Mouse (Mus musculus) testis, postnatal 10 days (tissue): ENCODE measurements around the gene Prmt8.

Experiments used
- DNase-seq: peaks from one replicate; pipeline ENCODE4 v3.0.0; 2021; ENCODE audit warnings: low spot score

Prmt8 gene

GRCm38 (mm10) chr6:127661717-127662292 is 107.5 kb downstream of the Prmt8 start:
- DNase-seq = no peak

- DNase-seq = no peak
Observed at GRCm38 (mm10) chr6:127659966-127660365, 109.3 kb downstream of the Prmt8 start.

GRCm38 (mm10) chr6:127659472-127659871 is 109.8 kb downstream of the Prmt8 start:
- no peak for DNase-seq

- no peak for DNase-seq
Observed at GRCm38 (mm10) chr6:127657152-127657551, 112.1 kb downstream of the Prmt8 start.

- DNase-seq = no peak
Observed at GRCm38 (mm10) chr6:127655988-127656387, 113.3 kb downstream of the Prmt8 start.

- DNase-seq = no peak
Observed at GRCm38 (mm10) chr6:127641077-127641801, 128.0 kb downstream of the Prmt8 start.
